8 mouse cellular contexts compared by ENCODE assay signal in the genomic region with DNA sequence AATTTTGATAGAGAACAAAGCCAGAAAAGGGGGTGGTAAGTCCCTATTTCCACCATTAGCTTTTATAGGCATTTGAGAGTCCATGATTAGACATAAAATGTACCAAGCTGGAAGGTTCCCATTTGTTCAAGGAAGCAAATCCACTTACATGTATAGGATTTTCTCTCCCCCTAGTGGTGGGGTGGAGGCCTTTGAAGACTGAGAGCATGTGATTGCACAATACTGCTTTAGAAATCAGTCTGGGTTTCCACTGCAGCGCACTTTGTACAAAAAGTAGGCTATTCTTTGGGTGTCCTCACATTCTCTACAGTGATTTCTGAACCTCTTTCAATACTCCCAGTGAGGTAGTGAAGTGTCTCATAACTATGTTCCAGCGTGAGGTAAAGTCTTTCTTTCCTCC. TPM values are rescaled to one million over a fixed set of nuclear protein-coding genes. Genes with fewer than 3 reads are reported as not detected.
A peak's percentile ranks its signal among the peaks of the same experiment; 100 is the strongest.
DNase-seq lines count a peak whose midpoint lies in the region; ATAC-seq and TF ChIP-seq lines count a peak whose summit lies in the region.

No protein-coding gene starts in this region.

- ATAC-seq in CD4-positive, CD25-positive, alpha-beta regulatory T cell, adult 4 months = no peak
- ATAC-seq in hindbrain, postnatal 0 days = no peak

- no peak for TF ChIP-seq CTCF in thymus, adult 2 months (IDR thresholded peaks at IDR 0.05; ENCODE audit: borderline replicate concordance, control insufficient read depth, extremely low read depth, insufficient read depth, low read length, poor library complexity)
- TF ChIP-seq CTCF in hindbrain, postnatal 0 days (IDR thresholded peaks at IDR 0.05; ENCODE audit: low read depth) = peak; percentile 79

- no peak overlapping the region for H3K4me3 ChIP-seq in thymus, adult 2 months (ENCODE audit: control insufficient read depth, insufficient read depth, low read length)
- H3K4me3 ChIP-seq in hindbrain, postnatal 0 days (ENCODE audit: low read length) = no peak overlapping the region

- TF ChIP-seq POLR2A in thymus, adult 2 months (IDR thresholded peaks at IDR 0.05; ENCODE audit: control insufficient read depth, extremely low read depth, insufficient read depth, low read length, poor library complexity) = no peak

- no peak overlapping the region for H3K9ac ChIP-seq in hindbrain, postnatal 0 days (replicated peaks; ENCODE audit: low read length)

- no peaks in the 10 kb centered on the region for H3K27me3 ChIP-seq in thymus, adult 2 months (ENCODE audit: control insufficient read depth, insufficient read depth, low read length)
- no peaks in the 10 kb centered on the region for H3K27me3 ChIP-seq in hindbrain, postnatal 0 days (ENCODE audit: insufficient read depth, low read length)

- WGBS in thymus, adult 2 months = 73% methylated on average over 2 of the region's 2 CpGs
- WGBS in hindbrain, postnatal 0 days = 61% methylated on average over 2 of the region's 2 CpGs

- peaks cover 3% of the 10 kb centered on the region; the same call in 1 of the 2 replicates for H3K4me1 ChIP-seq in thymus, adult 2 months (replicated peaks; ENCODE audit: control insufficient read depth, insufficient read depth, low read length)
- H3K4me1 ChIP-seq in hindbrain, postnatal 0 days (ENCODE audit: insufficient read depth, low read length) = no peaks in the 10 kb centered on the region

- H3K9me3 ChIP-seq in hindbrain, postnatal 0 days (ENCODE audit: low read length) = no peaks in the 10 kb centered on the region

- H3K36me3 ChIP-seq in thymus, adult 2 months (ENCODE audit: control insufficient read depth, insufficient read depth, low read length) = no peaks in the 10 kb centered on the region
- no peaks in the 10 kb centered on the region for H3K36me3 ChIP-seq in hindbrain, postnatal 0 days (ENCODE audit: insufficient read depth, low read length)

- DNase-seq in CD4-positive, CD25-positive, alpha-beta regulatory T cell, adult 2 months (ENCODE audit: low read depth, low spot score) = peak; percentile 57
- DNase-seq in thymus, adult 2 months = peak; percentile 18
- no peak for DNase-seq in thymus, postnatal 36 days
- DNase-seq in embryo, embryonic 10 days (ENCODE audit: low spot score) = peak; percentile 82
- peak; percentile 85 for DNase-seq in hindbrain, postnatal 0 days (ENCODE audit: low spot score)
- peak; percentile 62 for DNase-seq in left cerebral cortex, postnatal 4 days
- DNase-seq in right cerebral cortex, adult 2 months (ENCODE audit: low spot score in 2 of 2) = peak; percentile 71 to 81

- no peak overlapping the region for H3K27ac ChIP-seq in thymus, adult 2 months (ENCODE audit: control insufficient read depth, insufficient read depth, low read length)
- H3K27ac ChIP-seq in hindbrain, postnatal 0 days = no peak overlapping the region

- no peak overlapping the region for H3K4me2 ChIP-seq in hindbrain, postnatal 0 days (ENCODE audit: low read depth, low read length)

- intact Hi-C loops in left cerebral cortex, postnatal 4 days (cut with DNase I) = loop anchor here (5.0 to 10.0 kb wide), 3 partner anchors 344 to 619 kb away; no protein-coding TSS in a partner anchor

RNA-seq across cellular contexts. Expression of gene Gatb, which starts 2.6 kb away (rescaled TPM):
- polyA plus RNA-seq in CD4-positive, CD25-positive, alpha-beta regulatory T cell, adult 4 months (2017; shearing (Covaris generic)) = 10 to 100 TPM; 17.0 to 25.8 TPM
- 4.8 and 4.9 TPM in 2 replicates for polyA plus RNA-seq in thymus, adult 2 months (2012; rRNA removed)
- 31.8 and 44.8 TPM in 2 replicates for total RNA-seq in hindbrain, postnatal 0 days (2014; rRNA removed)
- 17.3 and 18.4 TPM in 2 replicates for polyA plus RNA-seq in hindbrain, postnatal 0 days (2015; fragmentation: Nextera tagmentation; extraction: Ambion mirVana)
- 10 to 100 TPM; 15.5 to 17.8 TPM for total RNA-seq in left cerebral cortex, postnatal 4 days (2021)

Comparison
In these comparisons a context has a peak if more than half of its experiments do, and no peak if none do; other contexts are left out.
1. DNase-seq: peak in CD4-positive, CD25-positive, alpha-beta regulatory T cell, adult 2 months (single experiment), thymus, adult 2 months (single experiment), embryo, embryonic 10 days (single experiment), hindbrain, postnatal 0 days (single experiment), left cerebral cortex, postnatal 4 days (single experiment) and right cerebral cortex, adult 2 months (2 of 2); none in thymus, postnatal 36 days (0 of 2).